Mouse (Mus musculus): ENCODE measurements around the gene Olfr26.
"Not testable (repeated sequence)": the region's sequence is repeated elsewhere in the genome, so short reads cannot be mapped to it uniquely, and the experiment has no call there.

The Olfr26 gene

GRCm38 (mm10) chr9:38854760-38855159 is at the start of gene Olfr26:
Olfr26 (plus strand) TSS chr9:38855060.
- no peak for DNase-seq (ENCODE audit: low read depth in 1 of 2, low spot score in 2 of 2)

- DNase-seq (ENCODE audit: low read depth in 1 of 2, low spot score in 2 of 2): no peak
These were observed 49.2 kb upstream of the Olfr26 start for GRCm38 (mm10) chr9:38805696-38806095.

GRCm38 (mm10) chr9:38814314-38814713 is 40.5 kb upstream of the Olfr26 start, which contains the start of gene Olfr922:
Olfr922 (plus strand) TSS chr9:38814614.
- no peak for DNase-seq (ENCODE audit: low read depth in 1 of 2, low spot score in 2 of 2)

- DNase-seq (ENCODE audit: low read depth in 1 of 2, low spot score in 2 of 2): no peak
These were observed 39.3 kb upstream of the Olfr26 start for GRCm38 (mm10) chr9:38815458-38815986.

GRCm38 (mm10) chr9:38826245-38826644 is 28.6 kb upstream of the Olfr26 start, which contains the start of gene Olfr923:
Olfr923 (plus strand) TSS chr9:38826545.
- no peak for DNase-seq (ENCODE audit: low read depth in 1 of 2, low spot score in 2 of 2)

GRCm38 (mm10) chr9:38833027-38833426 is 21.8 kb upstream of the Olfr26 start:
- no peak for DNase-seq (ENCODE audit: low read depth in 1 of 2, low spot score in 2 of 2)

- no peak for DNase-seq (ENCODE audit: low read depth in 1 of 2, low spot score in 2 of 2)
These were observed 10.7 kb upstream of the Olfr26 start, which contains the start of gene Olfr924 for GRCm38 (mm10) chr9:38844149-38844548. Olfr924 (plus strand) TSS chr9:38844449.

GRCm38 (mm10) chr9:38874880-38875279 is 20.0 kb downstream of the Olfr26 start:
- DNase-seq (ENCODE audit: low read depth in 1 of 2, low spot score in 2 of 2): not testable (repeated sequence)

GRCm38 (mm10) chr9:38876826-38877225 is 22.0 kb downstream of the Olfr26 start, which contains the start of gene Olfr926:
Olfr926 (plus strand) TSS chr9:38877126.
- no peak for DNase-seq (ENCODE audit: low read depth in 1 of 2, low spot score in 2 of 2)

All from monocyte, adult 2 months (primary cell).